Mouse (Mus musculus) ZHBTc4 (cell line): ENCODE results near the gene Tnfrsf9.

Experiments
- DNase-seq: peaks from one replicate; pipeline ENCODE4 v3.0.0-alpha.2; 2011; ENCODE audit warnings: low read depth, low spot score

Gene Tnfrsf9

GRCm38 (mm10) chr4:150979455-150979854 lies 65.1 kb downstream of the Tnfrsf9 start:
- DNase-seq, result no peak

- DNase-seq, result no peak
Observed at GRCm38 (mm10) chr4:150980153-150980552, 65.8 kb downstream of the Tnfrsf9 start.

DNA sequence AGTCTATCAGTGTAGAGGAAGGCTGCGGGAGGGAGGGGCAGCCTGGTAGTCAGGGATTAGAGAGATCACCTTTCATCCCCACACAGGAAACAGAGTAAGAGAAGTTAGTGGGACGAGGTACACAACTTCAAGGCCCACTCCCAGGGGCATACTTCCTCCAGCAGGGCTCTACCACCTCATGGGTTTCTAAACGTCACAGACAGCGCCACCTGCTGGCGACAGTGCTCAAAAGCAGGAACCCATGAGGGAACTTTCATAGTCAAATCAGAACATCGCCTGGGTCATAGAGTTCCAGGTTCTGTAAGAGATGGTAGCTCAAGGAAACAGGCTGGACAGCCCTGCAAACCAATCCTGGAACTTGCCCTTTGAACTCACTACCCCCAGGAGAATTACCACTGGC lies 75.8 kb downstream of the Tnfrsf9 start:
- DNase-seq, result peak; percentile 89
